Mouse (Mus musculus) limb, embryonic 12.5 days (tissue): ENCODE data around the gene Grid1. TPM values are rescaled to one million over a fixed set of nuclear protein-coding genes. Genes with fewer than 3 reads are reported as not detected.

Source experiments
- ATAC-seq: fragments of 200-750 bp; cut with Nextera tagmentation; 2 replicates; pipeline ENCODE4 v1.8.0; 2017; ENCODE audit warnings: low read depth, moderate TSS enrichment; ENCODE audit not compliant: insufficient number of reproducible peaks, insufficient read depth, low FRiP score, low TSS enrichment
- H3K27ac ChIP-seq: fragments of 300-500 bp; sonication (generic); 2 replicates; pipeline ENCODE4 v1.5.1; 2016; ENCODE audit warnings: mild to moderate bottlenecking, moderate library complexity
- H3K27me3 ChIP-seq: fragments of 300-500 bp; sonication (generic); 2 replicates; pipeline ENCODE4 v1.6.1; 2016; ENCODE audit warnings: mild to moderate bottlenecking, moderate library complexity
- H3K36me3 ChIP-seq: fragments of 300-500 bp; sonication (generic); 2 replicates; pipeline ENCODE4 v1.6.1; 2016; ENCODE audit warnings: mild to moderate bottlenecking, moderate library complexity
- H3K4me1 ChIP-seq: fragments of 300-500 bp; sonication (generic); replicated peaks from 2 replicates; pipeline ENCODE4 v1.6.1; 2016
- H3K4me2 ChIP-seq: fragments of 300-500 bp; sonication (generic); 2 replicates; pipeline ENCODE4 v1.6.1; 2016; ENCODE audit warnings: mild to moderate bottlenecking, moderate library complexity
- H3K4me3 ChIP-seq: fragments of 300-500 bp; sonication (generic); replicated peaks from 2 replicates; pipeline ENCODE4 v1.5.1; 2016; ENCODE audit warnings: mild to moderate bottlenecking
- H3K9ac ChIP-seq: fragments of 300-500 bp; sonication (generic); replicated peaks from 2 replicates; pipeline ENCODE4 v1.6.1; 2016; ENCODE audit warnings: mild to moderate bottlenecking, moderate library complexity
- H3K9me3 ChIP-seq: fragments of 300-500 bp; sonication (generic); 2 replicates; pipeline ENCODE4 v1.6.1; 2016; ENCODE audit warnings: mild to moderate bottlenecking, moderate library complexity
- WGBS: fragments of 180-500 bp; shearing (Covaris S2); methylation state at CpG from one replicate; pipeline ENCODE4 v1.1.7; 2016; 5-methylcytosine and 5-hydroxymethylcytosine counted together
- polyA plus RNA-seq: library from polyadenylated mRNA; unstranded; fragments of >200 nt; fragmentation: Nextera tagmentation; extraction: Ambion mirVana; gene quantifications from 2 replicates; pipeline ENCODE4 v1.2.1, GENCODE M21; 2016

Gene Grid1
- polyA plus RNA-seq, 1 experiment from 2014 or later = 0.24 TPM

DNA sequence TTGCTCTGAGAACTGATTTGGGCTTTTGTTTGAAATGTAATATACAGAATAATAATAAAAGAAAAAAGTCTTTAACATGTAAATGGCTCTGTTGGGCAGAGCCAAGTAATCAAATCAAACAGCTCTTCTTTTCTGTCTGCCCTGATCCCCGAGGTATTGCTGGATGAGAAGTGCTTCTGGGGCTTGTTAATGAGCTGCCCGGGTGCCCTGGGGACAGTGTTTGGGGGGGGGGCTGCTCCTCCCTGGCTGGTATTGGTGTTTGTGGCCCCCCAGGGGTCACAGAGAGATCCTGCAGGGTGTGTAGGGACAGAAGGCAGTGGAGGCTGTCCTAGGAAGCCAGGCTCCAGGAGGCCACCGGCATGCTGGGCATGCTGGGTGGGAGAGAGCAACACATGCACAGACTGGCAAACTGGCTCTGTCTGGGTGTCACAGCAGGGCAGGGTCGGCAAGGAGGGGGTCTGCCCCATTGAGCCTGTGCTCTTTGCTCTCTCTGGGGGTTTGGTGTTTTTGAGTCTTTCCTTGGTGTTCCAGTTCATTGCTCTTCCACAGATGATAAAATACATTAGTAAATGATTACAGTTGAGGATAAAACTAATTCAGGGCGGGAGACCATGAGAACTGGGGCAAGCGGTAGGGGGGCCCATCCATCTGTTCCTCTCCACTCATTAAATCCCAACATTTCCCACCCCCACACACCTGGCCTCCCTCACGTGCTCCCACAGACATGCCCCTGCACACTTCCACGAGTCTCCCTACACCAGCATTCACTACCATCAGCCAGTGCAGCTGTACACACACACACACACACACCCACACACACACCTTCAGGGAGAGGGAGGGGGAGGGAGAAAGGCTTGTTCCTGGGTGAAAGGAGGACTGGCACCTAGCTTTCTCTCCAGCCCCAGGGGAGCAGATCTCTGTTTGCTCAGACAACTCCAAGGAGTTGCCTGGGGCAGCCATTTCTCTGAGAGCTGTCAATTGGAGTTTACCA lies 60.8 kb downstream of the Grid1 start:
- H3K9ac ChIP-seq = no peak overlapping the region
- H3K4me3 ChIP-seq = no peak overlapping the region
- ATAC-seq = no peak; the same call in 1 of the 2 replicates
- H3K4me2 ChIP-seq = no peak overlapping the region
- 0 out of 2 replicates have a peak, but pooled peaks cover 4% of the 10 kb centered on the region for H3K4me1 ChIP-seq
- peaks cover 16% of the 10 kb centered on the region for H3K27me3 ChIP-seq
- no peaks in the 10 kb centered on the region for H3K36me3 ChIP-seq
- no peak overlapping the region for H3K27ac ChIP-seq
- WGBS = 28% methylated on average over 8 of the region's 8 CpGs
- no peaks in the 10 kb centered on the region for H3K9me3 ChIP-seq

DNA sequence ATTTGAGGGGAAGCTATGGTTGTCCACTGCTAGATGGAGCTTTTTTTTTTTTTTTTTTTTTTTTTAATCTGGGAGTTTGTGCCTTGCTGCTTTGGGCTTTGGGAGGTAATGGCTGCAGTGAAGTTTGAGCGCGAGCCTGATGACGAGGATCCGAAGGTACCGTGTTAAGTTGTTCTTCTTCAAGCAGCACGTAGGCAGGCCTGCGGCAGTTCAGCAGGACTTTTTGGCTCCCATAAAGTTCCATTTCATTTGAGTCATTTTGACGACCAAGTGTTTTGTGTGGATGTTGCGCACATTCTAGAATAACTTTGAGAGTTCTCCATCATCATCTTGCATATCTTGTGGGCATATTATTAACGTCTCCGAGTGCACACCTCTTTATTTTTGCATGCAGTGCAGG lies 64.3 kb downstream of the Grid1 start:
- H3K4me3 ChIP-seq = no peak overlapping the region
- no peak overlapping the region for H3K9ac ChIP-seq
- H3K4me1 ChIP-seq = 0 out of 2 replicates have a peak, but pooled peaks cover 4% of the 10 kb centered on the region
- no peaks in the 10 kb centered on the region for H3K9me3 ChIP-seq
- peaks cover 20% of the 10 kb centered on the region for H3K27me3 ChIP-seq
- whole genome bisulfite sequencing = 95% methylated on average over 11 of the region's 11 CpGs
- no peaks in the 10 kb centered on the region for H3K36me3 ChIP-seq
- H3K27ac ChIP-seq = no peak overlapping the region
- no peak for ATAC-seq
- no peak overlapping the region for H3K4me2 ChIP-seq

DNA sequence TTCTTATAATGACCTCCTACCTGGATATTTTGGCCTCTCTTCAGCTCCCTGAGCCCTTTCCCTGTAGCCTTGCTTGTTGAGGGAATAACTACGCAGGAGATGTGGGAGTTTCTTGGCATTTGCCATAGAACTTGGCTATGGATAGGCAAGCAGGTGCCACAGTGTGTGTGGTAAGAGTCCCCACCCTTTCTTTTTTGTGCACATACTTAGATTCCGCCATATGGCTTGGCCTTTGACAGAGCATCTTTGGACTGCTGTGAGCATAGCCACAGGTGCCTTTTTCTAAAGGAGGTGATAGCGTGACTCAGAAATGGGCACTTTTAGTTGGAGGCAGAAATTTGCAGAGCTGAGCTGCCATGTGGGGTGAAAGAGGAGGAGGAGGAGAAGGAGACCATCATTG lies 64.7 kb downstream of the Grid1 start:
- Histone ChIP-seq H3K9me3 (no peaks in the 10 kb centered on the region), H3K27ac (no peak overlapping the region), H3K27me3 (peaks cover 20% of the 10 kb centered on the region), H3K36me3 (no peaks in the 10 kb centered on the region), H3K4me2 (no peak overlapping the region), H3K4me3 (no peak overlapping the region), H3K9ac (no peak overlapping the region), H3K4me1 (0 out of 2 replicates have a peak, but pooled peaks cover 4% of the 10 kb centered on the region)
- 89% methylated on average over 3 of the region's 3 CpGs for WGBS
- ATAC-seq = no peak

DNA sequence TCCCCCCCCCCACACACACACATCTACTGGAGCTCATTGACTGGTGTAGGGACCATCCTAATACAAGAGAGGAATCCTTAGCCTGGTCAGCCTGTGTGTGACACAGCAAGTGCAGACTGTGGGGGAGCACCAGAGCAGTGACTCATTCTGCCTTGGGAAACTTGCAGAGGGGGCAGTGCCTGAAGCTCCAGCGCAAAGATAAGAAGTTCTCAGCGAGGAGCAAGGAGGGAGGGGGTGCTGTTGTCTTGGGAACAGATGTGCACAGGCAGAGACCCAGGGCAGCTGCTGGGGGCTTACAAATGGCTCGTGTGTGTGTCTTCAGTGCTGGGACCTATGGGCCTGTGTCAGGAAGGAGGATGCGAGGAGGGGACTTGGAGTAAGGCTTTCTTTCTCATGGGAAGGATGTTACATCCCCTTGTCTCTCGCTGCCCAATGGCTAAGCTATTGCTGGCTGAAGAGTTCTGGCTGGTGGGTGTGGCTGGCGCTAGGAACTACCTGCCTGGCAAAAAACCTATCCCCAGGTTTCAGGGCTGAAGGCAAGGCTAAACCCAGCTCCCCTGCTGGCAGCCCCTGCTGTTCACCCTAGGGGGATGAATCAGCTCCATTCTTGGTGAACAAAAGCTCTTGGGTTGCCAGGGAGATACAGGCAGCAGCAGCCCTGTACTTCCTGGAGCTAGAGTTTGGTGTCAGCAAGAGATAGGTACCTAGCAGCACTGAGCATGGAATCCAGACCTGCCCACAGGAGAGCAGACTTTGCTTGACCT lies 72.0 kb downstream of the Grid1 start:
- H3K9me3 ChIP-seq = no peaks in the 10 kb centered on the region
- H3K4me2 ChIP-seq = no peak overlapping the region
- H3K27me3 ChIP-seq = peaks cover 46% of the 10 kb centered on the region
- no peak overlapping the region for H3K27ac ChIP-seq
- no peak overlapping the region for H3K4me3 ChIP-seq
- WGBS = 13% methylated on average over 6 of the region's 6 CpGs
- H3K36me3 ChIP-seq = no peaks in the 10 kb centered on the region
- H3K9ac ChIP-seq = no peak overlapping the region
- H3K4me1 ChIP-seq = peaks cover 6% of the 10 kb centered on the region; the same call in 1 of the 2 replicates
- no peak for ATAC-seq

DNA sequence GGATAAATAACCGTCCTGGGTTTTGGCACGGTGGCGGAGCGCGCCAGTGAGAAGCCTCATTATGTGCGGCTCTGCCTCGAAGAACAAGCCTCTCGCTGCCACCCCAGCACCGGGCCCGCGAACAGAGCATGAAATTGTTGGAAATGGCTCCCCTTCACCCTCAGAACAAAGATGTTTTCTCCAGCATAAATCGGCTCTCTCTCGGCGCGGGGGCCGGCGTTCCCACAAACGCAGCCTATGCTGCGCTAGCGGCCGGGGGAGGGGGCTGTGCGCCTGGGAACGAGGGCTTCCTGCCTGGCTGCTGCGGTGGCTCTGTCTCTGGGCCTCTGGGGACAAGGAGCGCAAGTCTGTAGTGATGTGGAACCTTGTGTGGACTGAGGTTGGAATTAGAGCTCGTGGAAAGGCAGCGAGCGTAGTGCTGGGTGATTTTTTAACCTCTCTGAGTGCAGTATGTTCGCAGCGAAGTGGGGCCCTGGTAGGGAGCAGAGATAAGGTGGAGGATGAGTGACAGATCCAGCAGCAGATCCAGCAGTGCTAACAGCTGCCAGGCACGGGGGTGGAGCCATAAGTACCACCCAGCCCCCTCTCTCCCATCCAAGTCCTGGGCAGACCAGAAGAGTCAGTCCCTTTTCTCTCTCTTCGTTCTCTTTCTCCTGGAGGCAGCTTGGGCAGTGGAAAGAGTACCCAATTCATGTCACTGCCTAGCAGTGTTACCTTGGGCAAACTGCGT lies 76.5 kb downstream of the Grid1 start:
- Histone ChIP-seq H3K4me1 (peaks cover 6% of the 10 kb centered on the region; the same call in 1 of the 2 replicates), H3K27me3 (peaks cover 63% of the 10 kb centered on the region), H3K4me3 (peak overlapping the region; percentile 37), H3K9me3 (no peaks in the 10 kb centered on the region), H3K27ac (no peak overlapping the region), H3K9ac (peak overlapping the region; percentile 47), H3K36me3 (no peaks in the 10 kb centered on the region), H3K4me2 (peak overlapping the region; percentile 67)
- ATAC-seq = peak; percentile 24; the same call in 1 of the 2 replicates
- WGBS = 7% methylated on average over 33 of the region's 33 CpGs

DNA sequence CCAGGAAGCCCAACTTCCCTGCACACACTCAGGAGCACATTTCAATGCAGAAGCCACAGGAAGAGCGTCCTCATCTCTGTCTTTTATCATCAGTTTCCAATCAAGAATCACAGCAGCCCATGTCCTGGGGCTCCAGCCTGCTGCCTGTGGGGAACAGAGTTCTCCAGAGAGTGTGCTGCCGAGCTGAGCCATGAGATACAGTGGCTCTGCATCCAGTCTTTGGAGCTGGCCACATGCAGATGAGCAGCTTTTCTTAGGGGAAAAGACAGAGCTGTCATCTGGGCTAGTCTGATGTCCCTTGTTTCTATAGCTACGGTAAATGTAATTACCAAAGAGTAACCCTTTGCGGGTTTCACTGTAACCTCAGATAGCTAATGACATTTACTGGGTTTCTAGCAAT lies 83.9 kb downstream of the Grid1 start:
- Histone ChIP-seq H3K9me3 (no peaks in the 10 kb centered on the region), H3K36me3 (no peaks in the 10 kb centered on the region), H3K4me3 (no peak overlapping the region), H3K9ac (no peak overlapping the region), H3K27me3 (0 out of 2 replicates have a peak, but pooled peaks cover 5% of the 10 kb centered on the region), H3K4me2 (no peak overlapping the region), H3K4me1 (no peaks in the 10 kb centered on the region), H3K27ac (no peak overlapping the region)
- ATAC-seq = no peak
- WGBS = 66% methylated on average over 4 of the region's 4 CpGs

DNA sequence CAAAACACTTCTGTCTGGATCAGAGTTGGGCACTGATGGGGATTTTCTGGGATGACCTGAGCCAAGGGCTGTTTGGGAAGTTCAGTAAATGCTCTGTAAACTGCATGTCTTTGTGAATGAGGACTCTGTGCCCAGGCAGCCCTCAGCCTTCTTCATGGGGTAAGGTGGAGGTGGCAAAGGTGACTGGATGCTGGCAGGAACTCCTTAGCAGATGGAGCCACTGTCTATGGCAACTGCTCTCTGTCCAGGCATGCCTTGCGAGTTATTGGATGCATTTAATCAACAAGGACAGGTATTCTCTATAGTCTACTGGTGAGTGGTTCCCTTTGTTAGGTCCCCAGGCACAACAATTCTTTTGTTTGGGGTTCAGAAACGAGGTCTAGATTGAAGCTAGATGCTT lies 85.8 kb downstream of the Grid1 start:
- no peak overlapping the region for H3K4me3 ChIP-seq
- H3K4me1 ChIP-seq = no peaks in the 10 kb centered on the region
- H3K36me3 ChIP-seq = no peaks in the 10 kb centered on the region
- H3K9me3 ChIP-seq = no peaks in the 10 kb centered on the region
- no peak overlapping the region for H3K27ac ChIP-seq
- H3K9ac ChIP-seq = no peak overlapping the region
- H3K4me2 ChIP-seq = no peak overlapping the region
- H3K27me3 ChIP-seq = no peaks in the 10 kb centered on the region
- ATAC-seq = no peak
- WGBS = 62% methylated on average over 2 of the region's 2 CpGs

DNA sequence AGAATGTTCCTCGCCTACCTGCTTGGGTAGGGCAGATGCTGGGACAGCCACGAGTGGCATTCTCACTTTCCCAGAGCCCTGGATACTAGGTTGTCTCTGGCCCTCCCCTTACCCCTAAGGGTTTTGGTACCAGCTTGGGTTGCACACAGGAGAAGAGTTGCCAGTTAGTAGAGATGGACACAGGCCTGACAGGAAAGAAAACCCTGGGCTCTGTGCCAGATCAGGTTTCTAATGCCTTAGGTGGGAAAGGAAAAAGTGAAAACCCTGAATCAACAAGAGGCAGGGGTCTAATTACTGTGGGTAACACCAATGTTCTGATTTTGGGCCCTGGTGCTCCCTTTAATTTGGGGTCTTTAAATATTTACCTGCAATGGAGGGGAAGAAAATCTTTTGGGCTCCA lies 88.5 kb downstream of the Grid1 start:
- 66% methylated on average over 2 of the region's 2 CpGs for WGBS
- H3K9ac ChIP-seq = no peak overlapping the region
- no peaks in the 10 kb centered on the region for H3K9me3 ChIP-seq
- H3K4me3 ChIP-seq = no peak overlapping the region
- ATAC-seq = no peak
- H3K36me3 ChIP-seq = no peaks in the 10 kb centered on the region
- H3K27me3 ChIP-seq = no peaks in the 10 kb centered on the region
- no peaks in the 10 kb centered on the region for H3K4me1 ChIP-seq
- no peak overlapping the region for H3K4me2 ChIP-seq
- H3K27ac ChIP-seq = no peak overlapping the region

DNA sequence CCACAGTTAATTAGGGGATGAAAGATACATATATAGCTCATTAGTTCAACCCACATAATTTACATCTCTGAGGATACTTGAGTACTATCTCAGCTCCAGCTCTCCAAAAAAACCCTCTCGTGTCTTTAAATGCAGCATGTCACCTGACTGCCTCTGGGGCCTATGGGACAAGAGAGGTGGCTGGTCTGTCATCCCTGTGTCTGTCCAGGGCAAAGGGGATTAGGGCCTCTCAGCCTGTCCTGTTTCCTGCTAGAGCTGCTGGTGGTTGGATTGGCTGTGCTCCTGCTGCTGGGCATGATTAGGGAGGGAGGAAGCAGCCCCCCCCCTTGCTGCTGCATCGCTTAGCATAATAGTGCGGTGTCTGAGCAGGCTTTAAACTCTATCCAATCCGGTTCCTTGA lies 88.9 kb downstream of the Grid1 start:
- no peaks in the 10 kb centered on the region for H3K27me3 ChIP-seq
- H3K9ac ChIP-seq = no peak overlapping the region
- H3K27ac ChIP-seq = no peak overlapping the region
- no peak overlapping the region for H3K4me3 ChIP-seq
- H3K4me2 ChIP-seq = no peak overlapping the region
- no peaks in the 10 kb centered on the region for H3K4me1 ChIP-seq
- H3K9me3 ChIP-seq = no peaks in the 10 kb centered on the region
- 39% methylated on average over 4 of the region's 4 CpGs for WGBS
- no peak for ATAC-seq
- no peaks in the 10 kb centered on the region for H3K36me3 ChIP-seq

DNA sequence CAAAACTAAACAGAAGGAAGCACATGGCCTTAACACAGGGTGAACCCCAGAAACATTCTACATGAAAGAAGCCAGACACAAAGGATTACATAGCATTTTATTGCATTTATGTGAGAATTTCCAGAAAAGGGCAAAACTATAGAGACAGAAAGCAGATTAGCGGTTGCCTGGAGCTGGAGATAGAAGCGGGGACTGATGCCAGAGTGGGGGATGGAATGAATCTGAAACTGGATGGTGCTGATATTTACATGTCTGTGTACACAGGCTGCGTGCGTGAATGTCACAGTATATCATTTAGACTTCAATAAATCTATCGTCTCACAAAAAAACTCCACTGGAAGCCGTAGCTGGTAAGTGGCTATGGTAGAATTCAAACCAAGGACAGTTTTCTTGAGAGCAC lies 96.4 kb downstream of the Grid1 start:
- Histone ChIP-seq H3K27ac (no peak overlapping the region), H3K9ac (no peak overlapping the region), H3K4me3 (no peak overlapping the region), H3K27me3 (no peaks in the 10 kb centered on the region), H3K9me3 (no peaks in the 10 kb centered on the region), H3K36me3 (no peaks in the 10 kb centered on the region), H3K4me2 (no peak overlapping the region), H3K4me1 (no peaks in the 10 kb centered on the region)
- 90% methylated on average over 6 of the region's 6 CpGs for WGBS
- ATAC-seq = no peak

DNA sequence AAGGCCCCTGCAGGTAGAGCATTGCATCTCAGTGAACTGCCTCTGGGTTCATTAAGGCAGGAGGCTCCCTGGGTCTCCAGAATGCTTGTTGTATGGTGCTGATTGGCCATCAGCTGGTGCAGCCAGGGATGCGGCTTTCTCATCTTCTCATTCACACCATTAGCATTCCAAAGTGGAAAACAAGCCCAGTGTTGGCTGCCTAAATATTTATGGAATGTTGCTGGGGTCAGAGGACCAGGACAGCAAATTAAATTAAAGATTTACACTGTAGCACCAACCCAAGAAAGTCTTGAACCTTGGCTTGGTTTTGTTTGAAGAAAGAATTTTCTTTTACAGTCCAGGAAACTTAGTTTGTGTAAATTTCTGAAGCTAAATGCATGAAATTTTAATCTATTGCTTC lies 97.2 kb downstream of the Grid1 start:
- ATAC-seq = no peak
- Histone ChIP-seq H3K9me3 (no peaks in the 10 kb centered on the region), H3K9ac (no peak overlapping the region), H3K36me3 (no peaks in the 10 kb centered on the region), H3K27me3 (no peaks in the 10 kb centered on the region), H3K27ac (no peak overlapping the region), H3K4me3 (no peak overlapping the region), H3K4me2 (no peak overlapping the region), H3K4me1 (no peaks in the 10 kb centered on the region)
- 30% methylated on average over 1 of the region's 1 CpGs for WGBS
